Mouse (Mus musculus) liver, adult 2 months (tissue): ENCODE results near the gene Vmn1r211.
"Not testable (repeated sequence)": the region's sequence is repeated elsewhere in the genome, so short reads cannot be mapped to it uniquely, and the experiment has no call there.

ENCODE experiments used
- CTCF ChIP-seq: fragments of 200-500 bp; IDR thresholded peaks from 2 replicates; pipeline ENCODE4 v1.5.1; 2011; ENCODE audit warnings: low read depth, low read length, control low read depth
- POLR2A ChIP-seq: fragments of 200-500 bp; IDR thresholded peaks from 2 replicates; pipeline ENCODE4 v1.6.1; 2011; ENCODE audit warnings: low read length, control low read depth; ENCODE audit not compliant: insufficient read depth; ENCODE audit errors: extremely low read depth

DNA sequence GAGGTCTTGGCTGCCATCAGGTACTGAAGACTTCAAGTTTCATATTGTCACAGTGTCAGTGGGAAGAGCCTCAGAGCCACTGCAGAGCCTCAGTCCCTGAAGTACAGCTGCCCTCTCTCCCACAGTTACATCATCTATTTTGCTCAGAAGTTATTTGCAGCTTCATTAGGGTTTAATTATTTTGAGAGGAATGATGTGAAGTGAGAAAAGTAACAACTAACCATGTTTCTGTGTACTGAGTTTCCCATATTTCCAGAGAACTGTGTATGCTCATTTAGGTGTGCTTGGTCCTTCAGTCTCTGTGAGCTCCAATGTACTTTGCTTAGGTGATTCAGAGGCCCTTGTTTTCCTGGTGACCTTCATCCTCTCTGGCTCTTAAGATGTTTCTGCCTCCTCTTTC lies 47.8 kb downstream of the Vmn1r211 start, which contains the start of gene Vmn1r209:
- TF ChIP-seq CTCF, POLR2A: not testable (repeated sequence)
